Mouse (Mus musculus) large intestine, adult 2 months (tissue): ENCODE measurements around the gene Lin7a. TPM values are rescaled to one million over a fixed set of nuclear protein-coding genes. Genes with fewer than 3 reads are reported as not detected.
"Not testable (repeated sequence)": the region's sequence is repeated elsewhere in the genome, so short reads cannot be mapped to it uniquely, and the experiment has no call there.

ENCODE experiments used
- DNase-seq: peaks from one replicate; pipeline ENCODE4 v3.0.0-alpha.2; 2012; ENCODE audit warnings: low read depth, low spot score
- WGBS: fragments of 180-500 bp; shearing (Covaris S2); methylation state at CpG from one replicate; pipeline ENCODE4 v1.1.7; 2018; 5-methylcytosine and 5-hydroxymethylcytosine counted together
- polyA plus RNA-seq: library from polyadenylated mRNA; depleted of rRNA; stranded (reverse); fragments of >200 nt; gene quantifications from 2 replicates; pipeline ENCODE4 v1.2.3, GENCODE M21; 2012

Lin7a gene
- polyA plus RNA-seq, 1 experiment: 0.16 TPM

DNA sequence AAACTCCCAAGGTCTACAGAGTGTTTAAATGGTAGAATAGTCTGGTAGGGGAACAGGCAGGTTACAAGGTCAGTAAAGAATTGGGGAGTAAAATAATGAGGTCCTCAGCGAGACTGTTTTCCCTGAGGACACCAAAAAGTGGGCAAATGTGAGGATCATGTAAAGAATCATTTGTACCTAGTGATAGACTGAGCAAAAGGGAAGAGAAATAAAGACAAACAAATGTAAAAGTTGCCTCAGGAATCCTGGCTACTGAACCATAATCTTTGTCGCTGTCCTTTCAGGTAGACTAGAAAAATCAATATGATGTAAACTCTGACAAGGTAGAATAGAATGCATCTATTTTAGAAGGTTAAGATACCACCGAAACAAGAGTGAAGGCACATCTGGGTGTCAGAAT, 36.0 kb upstream of the Lin7a start:
- WGBS: 74% methylated on average over 3 of the region's 3 CpGs
- DNase-seq: no peak

DNA sequence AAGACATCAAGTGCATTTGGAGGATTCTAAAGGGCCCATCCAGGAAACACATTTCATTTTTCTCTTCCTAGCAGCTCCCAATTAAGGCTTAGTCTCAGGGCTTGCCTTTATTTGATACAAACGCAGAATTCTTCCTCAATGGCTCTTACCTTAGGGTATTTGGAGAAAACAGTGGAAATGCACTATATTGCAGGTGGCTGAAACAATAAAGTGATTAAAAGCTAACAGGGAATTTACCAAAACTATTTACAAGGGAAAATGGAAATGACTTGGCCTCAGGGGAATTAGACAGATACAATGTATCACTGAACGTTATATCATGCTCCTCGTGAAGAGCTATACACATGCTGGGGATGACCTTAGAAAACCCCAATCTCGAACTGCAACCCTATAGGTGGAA, 35.3 kb upstream of the Lin7a start:
- no peak for DNase-seq
- WGBS: 58% methylated on average over 4 of the region's 4 CpGs

DNA sequence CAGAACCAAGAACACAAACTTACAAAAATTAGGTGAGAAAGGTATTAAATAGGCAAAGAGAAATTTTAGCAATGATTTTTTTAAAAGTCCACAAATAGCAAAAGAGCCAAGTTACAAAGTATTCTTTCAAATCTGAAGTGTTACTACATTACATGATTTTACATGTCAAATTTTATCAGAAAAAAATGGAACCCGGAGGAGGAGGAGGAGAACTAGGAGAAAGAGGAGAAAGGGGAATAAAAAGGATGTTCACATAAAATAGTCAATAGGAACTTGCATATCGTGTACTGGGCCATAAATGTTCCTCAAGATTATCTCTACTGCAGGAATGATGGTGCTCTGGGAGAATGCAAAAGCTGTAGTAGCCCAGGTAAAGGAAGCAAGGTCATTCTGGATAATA, 34.4 kb upstream of the Lin7a start:
- no peak for DNase-seq
- WGBS: 53% methylated on average over 2 of the region's 2 CpGs

DNA sequence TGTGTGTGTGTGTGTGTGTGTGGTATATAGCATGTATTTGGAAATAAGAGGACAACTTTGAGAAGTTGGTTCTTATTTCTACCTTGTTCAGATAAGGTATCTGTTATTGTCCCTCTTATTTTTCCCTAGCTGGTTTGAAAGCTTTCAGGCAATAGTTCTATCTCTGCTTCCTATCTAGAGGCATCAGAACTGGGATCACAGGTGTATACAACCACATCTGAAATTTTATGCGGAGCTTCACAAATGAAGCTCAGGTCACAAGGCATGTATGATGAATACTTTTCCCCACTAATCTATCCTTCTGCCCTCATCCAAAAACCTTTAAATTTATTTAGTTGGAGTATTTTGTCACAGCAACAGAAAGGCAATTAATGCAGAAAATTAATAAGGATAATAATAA, 33.8 kb upstream of the Lin7a start:
- 96% methylated on average over 1 of the region's 1 CpGs for WGBS
- DNase-seq: no peak

DNA sequence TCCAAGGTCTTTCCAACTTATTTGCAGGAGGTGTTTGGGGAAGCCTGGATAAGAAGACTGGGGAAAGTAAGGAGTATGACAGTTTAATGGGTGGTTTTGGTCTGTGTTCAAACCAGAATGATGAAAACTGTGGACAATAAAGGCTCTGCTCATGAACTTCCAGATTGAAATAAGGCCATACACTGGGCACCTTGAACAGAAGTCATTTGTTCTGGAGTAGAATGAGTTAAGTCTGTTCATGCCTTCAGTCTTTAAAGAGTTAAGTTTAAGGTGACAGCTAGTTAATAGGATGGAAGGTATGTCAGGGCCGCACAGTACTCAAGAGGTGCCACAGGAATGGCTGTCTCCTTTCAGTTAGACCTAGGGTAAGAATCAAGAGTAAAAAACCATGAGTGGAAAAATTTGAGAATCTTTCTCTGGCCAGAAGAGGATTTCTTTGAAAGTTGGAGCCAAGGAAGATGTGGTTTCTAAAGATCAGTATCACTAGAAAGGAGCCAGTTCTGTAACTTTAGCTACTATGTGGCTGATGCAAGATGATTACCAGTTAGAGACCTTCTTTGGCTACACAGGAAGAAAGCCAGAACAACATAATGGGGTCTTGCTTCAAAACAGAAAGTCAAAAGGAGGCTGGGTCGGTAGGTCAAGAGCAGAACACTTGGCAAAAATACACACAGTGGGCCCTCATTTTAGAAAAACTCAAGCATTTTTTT, 33.2 kb upstream of the Lin7a start:
- 58% methylated on average over 2 of the region's 2 CpGs for WGBS
- DNase-seq: no peak

DNA sequence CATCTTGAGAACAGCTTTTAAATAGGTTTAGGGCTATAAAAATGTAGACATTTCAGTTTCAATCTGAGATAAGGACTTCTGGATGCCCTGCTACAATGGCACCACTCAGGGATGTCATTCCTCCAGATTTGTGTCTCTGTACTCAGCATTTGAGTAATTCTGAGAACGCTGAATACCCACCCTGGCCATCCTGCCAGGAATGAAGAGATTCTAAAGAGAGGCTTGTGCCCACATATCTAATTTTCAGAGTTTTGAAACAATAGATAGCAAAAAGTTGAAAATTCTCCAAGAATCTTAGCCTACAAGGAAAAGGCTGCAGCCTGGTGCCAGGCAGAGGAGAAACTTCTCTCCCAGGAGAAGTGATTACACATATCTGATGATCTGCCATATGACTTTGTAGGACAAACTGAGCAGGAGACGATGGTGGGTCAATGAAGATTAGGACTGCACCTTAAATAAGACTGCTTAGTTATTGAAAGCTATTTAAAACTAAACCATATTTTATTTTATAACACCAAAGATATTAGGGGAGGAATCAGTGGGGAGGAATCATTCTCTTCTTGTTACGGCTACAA, 32.5 kb upstream of the Lin7a start:
- no peak for DNase-seq
- WGBS: 75% methylated on average over 3 of the region's 3 CpGs

DNA sequence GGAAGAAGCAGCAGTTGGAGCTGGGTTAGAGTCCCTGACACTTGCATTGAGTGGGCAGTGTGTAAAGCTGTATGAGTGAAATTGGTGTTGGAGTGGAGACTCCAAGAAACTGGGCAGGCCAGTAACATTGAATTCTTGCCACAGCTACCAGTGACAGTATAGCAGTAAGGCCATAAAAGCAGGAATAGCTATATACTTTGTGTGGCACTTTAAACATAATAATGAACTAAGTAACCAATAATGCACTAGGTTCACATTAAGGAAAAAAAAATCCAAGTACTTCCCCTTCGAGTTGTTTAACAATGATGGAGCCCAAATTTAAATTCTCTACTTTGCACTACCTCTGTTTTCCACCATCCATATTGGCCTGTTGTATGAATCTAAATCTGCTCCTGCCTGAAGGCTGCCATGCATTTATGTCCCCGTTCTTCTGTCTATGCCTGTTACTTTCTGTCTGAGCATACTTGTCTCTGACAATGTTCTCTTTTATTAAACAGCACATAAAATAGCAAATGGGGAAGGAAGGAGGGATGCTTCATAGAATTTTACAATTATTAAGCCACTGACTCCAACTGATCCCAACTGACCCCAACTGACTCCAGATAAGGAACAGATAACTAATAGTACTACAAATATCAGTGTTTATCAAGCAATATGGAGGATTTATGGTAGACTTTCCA, 31.7 kb upstream of the Lin7a start:
- WGBS: 67% methylated on average over 2 of the region's 2 CpGs
- DNase-seq: no peak

DNA sequence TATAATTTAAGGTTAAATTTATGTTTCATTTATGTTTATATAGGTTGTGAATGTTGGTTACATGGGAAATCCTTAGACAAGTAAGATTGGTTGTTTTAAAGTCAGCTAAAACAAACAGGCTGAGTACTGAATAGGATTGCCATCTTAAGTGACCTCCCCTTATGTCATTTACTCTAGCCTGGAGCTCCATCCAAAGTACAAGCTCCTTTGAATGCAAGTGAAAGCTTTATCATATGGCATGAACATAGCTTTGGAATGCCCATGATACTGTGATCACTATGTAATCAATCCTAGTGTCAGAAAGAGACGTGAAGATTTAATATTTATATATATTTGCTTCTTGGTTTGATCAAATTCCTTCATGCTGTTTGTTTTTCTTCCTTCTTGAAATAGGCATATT, 31.0 kb upstream of the Lin7a start:
- WGBS: 73% methylated on average over 1 of the region's 1 CpGs
- no peak for DNase-seq

DNA sequence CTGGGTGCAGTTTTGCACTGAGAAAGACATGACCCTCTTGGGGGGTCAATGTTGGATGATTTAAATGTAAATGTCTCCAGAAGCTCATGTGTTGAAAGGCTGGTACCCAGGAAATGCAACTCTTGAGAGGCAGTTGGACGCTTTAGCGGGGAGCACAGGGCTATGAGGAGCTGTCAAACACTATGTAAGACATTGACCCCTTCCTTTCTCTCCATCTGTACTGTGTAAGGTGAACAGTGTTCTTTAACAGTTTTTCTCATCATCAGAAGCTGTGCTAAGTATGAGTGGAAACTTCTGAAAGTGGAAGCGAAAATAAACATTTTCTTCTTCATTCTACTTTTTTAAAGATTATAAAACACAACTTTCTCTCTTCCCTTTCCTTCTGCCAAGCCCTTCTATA, 30.5 kb upstream of the Lin7a start:
- DNase-seq: no peak
- 85% methylated on average over 3 of the region's 3 CpGs for WGBS

DNA sequence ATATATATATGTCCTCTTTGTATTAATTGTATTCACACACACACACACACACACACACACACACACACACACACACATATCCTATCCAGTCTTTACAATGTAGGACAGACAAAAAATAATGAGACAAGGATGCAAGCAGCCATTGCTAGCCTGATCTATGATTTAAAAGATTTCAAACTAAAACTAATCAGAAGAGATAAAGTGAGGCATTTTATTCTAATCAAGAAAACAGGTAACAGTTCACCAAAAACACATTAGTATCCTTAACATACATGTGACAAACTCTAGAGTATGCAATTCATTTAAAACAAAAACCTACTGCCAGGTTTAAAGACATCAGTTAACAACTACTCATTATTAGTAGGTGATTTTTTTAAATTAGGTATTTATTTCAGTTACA, 30.1 kb upstream of the Lin7a start:
- no peak for DNase-seq

DNA sequence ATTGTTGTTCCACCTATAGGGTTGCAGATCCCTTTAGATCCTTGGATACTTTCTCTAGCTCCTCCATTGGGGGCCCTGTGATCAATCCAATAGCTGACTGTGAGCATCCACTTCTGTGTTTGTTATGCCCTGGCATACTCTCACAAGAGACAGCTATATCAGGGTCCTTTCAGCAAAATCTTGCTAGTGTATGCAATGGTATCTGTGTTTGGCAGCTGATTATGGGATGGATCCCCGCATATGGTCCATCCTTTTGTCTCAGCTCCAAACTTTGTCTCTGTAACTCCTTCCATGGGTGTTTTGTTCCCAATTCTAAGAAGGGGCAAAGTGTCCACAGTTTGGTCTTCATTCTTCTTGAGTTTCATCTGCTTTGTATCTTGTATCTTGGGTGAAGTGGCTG, 29.5 kb upstream of the Lin7a start:
- DNase-seq: not testable (repeated sequence)
- WGBS: 95% methylated on average over 1 of the region's 1 CpGs

DNA sequence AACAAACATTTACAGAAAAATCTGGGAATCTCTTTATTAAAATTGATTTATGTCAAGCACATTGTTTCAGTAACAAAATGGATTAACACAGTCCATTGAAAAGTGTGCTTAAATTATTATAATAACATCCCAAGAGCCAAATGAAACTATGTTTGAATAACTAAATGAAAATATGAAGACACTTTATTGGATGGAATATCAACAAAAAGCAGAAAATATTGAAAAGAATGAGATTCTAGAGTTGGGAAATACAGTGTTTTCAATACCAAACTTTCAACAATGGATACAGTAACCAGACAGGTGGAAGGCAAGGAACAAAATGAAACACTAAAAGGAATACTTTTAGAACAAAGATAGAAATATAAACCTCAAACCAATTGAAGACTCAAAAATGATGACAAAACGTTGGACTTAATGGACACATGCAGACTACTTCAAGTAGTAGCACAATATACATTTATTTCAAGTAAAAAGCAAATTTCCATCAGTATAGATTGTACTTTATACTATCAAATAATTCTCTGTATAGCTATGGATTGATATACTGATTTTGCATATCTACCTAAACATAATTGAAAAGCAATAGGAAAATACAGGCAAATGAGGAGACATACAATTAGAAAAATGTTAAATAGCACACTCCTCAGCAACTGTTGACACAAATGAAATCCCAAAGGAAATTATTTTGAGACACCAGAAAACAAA, 28.6 kb upstream of the Lin7a start:
- WGBS: 68% methylated on average over 1 of the region's 1 CpGs
- no peak for DNase-seq

DNA sequence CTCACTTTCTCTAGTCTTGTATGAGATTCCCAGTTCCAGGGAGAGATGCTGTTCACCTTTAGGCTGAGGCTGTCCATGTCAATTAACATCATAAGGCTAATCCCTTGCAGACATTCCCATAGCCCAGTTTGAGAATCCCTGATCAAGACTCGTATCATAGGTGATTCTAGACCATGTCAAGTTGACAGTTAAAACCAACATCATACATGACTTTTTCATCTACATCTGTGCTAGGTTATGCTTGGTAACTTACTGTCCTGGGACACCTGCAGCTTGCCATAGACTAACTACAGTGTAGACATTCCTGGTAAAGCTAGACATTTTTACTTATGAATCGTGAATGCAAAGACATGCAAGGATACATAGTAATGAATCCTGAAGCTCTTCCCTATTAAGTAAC, 27.3 kb upstream of the Lin7a start:
- no peak for DNase-seq
- 75% methylated on average over 2 of the region's 2 CpGs for WGBS

DNA sequence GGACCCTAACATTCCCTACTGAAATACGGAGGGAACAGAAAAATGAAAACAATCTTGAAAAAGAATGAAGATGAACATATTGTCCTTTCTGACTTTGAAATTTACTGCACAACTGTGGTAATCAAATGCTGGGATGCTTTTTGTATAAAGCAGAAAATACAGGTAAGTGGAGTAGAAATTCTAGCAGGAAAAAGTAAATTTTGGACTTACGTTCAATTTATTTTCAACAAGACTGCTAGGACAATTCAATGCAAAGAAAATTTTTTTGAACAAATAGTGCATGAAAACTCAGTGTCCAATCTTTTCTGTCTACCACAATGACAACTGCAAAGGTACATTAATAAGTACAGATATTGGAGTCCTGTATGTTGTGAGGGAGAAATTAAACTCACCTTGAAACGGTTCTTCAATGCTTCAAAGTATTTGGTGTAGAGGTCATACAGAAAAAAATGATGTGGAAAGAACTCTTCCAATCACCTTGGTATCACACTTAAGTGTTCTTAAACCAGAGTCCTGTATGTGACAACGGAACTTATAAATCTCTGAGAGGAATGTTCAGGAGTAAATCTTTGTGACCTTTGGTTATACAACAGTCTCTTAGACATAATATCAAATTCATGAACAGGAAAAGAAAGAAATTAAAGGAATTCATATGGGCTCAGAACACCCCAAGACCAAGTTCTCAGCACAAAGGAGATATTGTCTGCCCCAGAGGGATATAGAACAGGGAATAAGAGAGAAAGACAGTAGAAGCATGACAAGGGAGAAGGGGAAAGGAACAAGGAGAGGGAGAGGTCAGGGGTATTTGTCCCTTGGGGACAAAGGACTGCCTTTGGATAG, 26.6 kb upstream of the Lin7a start:
- WGBS: 84% methylated on average over 4 of the region's 4 CpGs
- DNase-seq: no peak

DNA sequence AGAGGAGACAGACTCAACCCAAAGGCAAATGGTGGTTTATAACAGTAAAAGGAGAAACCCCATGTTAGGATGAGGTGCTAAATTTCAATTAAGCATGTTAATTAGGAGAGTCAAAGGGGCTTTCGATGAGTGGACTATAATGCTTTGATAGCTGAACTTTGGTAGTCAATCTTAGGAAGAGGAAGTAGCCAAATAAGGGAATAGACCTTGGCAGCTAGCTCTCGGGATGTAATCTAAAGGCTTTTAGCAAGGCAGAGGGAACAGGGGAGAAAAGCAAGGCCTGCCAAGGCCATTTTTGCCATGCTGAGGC, 26.0 kb upstream of the Lin7a start:
- no peak for DNase-seq
- WGBS: 49% methylated on average over 2 of the region's 2 CpGs

DNA sequence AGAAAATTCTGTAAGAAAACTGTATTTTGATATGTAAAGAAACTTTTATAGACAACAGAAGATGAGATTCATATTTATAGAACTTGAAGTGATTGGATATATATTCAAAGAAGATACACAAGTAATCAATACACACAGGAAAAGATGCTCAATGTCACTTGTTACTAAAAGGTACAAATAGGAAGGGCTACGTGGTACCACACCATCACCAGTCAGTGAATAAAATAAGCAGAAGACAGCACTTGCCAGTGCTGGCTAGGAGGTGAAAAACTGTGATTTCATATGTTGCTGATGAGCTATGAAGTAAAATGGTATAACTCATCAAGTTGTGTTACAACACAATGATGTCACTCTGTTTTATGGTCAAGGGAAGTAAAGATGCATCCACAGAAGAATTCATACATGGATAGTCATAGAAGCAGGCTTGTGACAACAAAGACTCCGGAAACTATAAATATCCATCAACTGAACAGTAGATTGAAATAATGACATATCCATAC, 25.5 kb upstream of the Lin7a start:
- no peak for DNase-seq
- WGBS: 91% methylated on average over 2 of the region's 2 CpGs

DNA sequence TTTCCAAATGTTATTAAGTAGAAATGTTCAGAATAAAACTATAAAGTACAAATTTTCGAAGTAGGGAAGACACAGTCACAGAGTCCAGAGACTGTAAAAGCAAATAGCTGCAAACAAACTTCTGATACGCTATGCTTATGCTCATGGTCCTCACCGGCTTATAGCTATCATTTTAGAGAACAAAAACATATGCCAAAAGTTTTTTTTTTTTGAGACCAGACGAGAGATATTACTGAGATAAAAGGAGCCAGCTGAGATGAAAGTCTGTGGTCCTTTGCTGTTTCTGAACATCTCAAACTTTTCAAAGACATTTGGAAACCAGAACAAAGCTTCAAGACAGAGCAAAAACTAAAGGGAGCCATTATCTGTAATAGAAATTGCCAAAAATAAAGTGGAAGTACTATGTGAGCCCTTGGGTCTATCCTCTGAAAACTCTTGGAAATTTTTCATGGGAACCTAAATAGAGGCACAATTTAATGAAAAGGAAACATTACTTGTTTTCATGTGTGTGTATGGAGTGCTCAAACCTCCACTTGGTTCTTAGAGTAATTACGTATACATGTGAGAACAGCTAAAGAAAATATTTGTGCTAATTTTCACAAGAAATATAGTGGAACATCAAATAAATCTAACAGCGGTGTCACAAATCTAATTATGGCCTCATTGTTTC, 24.4 kb upstream of the Lin7a start:
- no peak for DNase-seq
- 74% methylated on average over 6 of the region's 6 CpGs for WGBS

DNA sequence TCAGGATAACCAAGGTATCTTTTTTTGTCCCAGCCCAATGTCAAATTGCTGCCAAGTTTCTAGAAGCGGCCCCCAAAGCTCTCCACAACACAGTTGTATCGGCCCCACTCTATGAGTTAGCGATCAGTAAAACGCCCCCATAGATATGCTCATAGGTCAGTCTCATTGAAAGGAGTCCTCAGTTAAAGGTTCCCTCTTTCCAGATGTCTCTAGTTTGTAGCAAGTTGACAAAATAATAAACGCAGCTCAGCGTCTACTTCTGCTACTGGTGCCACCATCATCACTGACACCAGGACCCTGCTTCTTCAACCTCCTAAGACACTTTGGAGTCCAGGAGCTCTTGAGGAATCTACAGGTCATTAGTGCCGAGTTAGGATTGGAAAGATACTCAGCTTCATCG, 23.0 kb upstream of the Lin7a start:
- no peak for DNase-seq
- WGBS: 90% methylated on average over 8 of the region's 8 CpGs

DNA sequence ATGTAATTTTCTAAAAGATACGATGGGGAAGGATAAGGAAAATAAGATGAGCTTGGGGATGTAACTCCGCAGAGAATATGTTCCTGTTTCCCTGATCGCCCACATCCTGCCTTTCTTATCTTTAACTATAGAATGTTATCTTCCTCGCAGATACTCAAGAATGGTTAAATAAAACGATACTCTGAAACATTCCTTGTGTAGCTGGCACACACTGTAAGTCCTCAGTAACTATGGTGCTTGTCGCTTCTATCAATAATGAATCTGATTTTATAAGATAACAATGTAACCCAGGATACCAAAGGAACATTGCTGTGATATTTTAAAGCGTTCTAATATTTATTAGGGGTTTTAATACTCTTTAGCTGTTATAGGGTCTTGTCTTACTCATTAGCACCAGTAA, 22.4 kb upstream of the Lin7a start:
- WGBS: 84% methylated on average over 7 of the region's 7 CpGs
- no peak for DNase-seq
